Mouse (Mus musculus) liver, adult (tissue): ENCODE data around the gene Dusp1.
A peak's percentile ranks its signal among the peaks of the same experiment; 100 is the strongest.

ENCODE experiments used
- GATA4 ChIP-seq: IDR thresholded peaks from 2 replicates; pipeline ENCODE4 v1.6.1; 2014; ENCODE audit warnings: mild to moderate bottlenecking, low read length; ENCODE audit not compliant: insufficient replicate concordance

Gene Dusp1

GRCm38 (mm10) chr17:26593199-26593598 lies 31.3 kb upstream of the Dusp1 start:
- TF ChIP-seq GATA4 = no peak

- TF ChIP-seq GATA4 = no peak
Measured at GRCm38 (mm10) chr17:26592510-26592909, 30.6 kb upstream of the Dusp1 start.

GRCm38 (mm10) chr17:26587961-26588487 lies 26.1 kb upstream of the Dusp1 start:
- TF ChIP-seq GATA4 = no peak

- TF ChIP-seq GATA4 = peak; percentile 82; the same call in 1 of the 2 replicates
Measured at GRCm38 (mm10) chr17:26584558-26585136, 22.7 kb upstream of the Dusp1 start.

GRCm38 (mm10) chr17:26584063-26584462 lies 22.1 kb upstream of the Dusp1 start:
- peak; percentile 51; the same call in 1 of the 2 replicates for TF ChIP-seq GATA4

GRCm38 (mm10) chr17:26583606-26584005 lies 21.7 kb upstream of the Dusp1 start:
- TF ChIP-seq GATA4 = no peak

GRCm38 (mm10) chr17:26583056-26583455 lies 21.1 kb upstream of the Dusp1 start:
- no peak for TF ChIP-seq GATA4

- TF ChIP-seq GATA4 = no peak
Measured at GRCm38 (mm10) chr17:26582297-26582696, 20.4 kb upstream of the Dusp1 start.

- TF ChIP-seq GATA4 = no peak
Measured at GRCm38 (mm10) chr17:26580873-26581401, 19.0 kb upstream of the Dusp1 start.

- TF ChIP-seq GATA4 = no peak
Measured at GRCm38 (mm10) chr17:26579396-26579795, 17.5 kb upstream of the Dusp1 start.

- no peak for TF ChIP-seq GATA4
Measured at GRCm38 (mm10) chr17:26578771-26579170, 16.8 kb upstream of the Dusp1 start.

GRCm38 (mm10) chr17:26578162-26578561 lies 16.2 kb upstream of the Dusp1 start:
- no peak for TF ChIP-seq GATA4

- no peak for TF ChIP-seq GATA4
Measured at GRCm38 (mm10) chr17:26577309-26577708, 15.4 kb upstream of the Dusp1 start.

- no peak for TF ChIP-seq GATA4
Measured at GRCm38 (mm10) chr17:26576833-26577232, 14.9 kb upstream of the Dusp1 start.

GRCm38 (mm10) chr17:26575786-26576690 lies 14.1 kb upstream of the Dusp1 start:
- TF ChIP-seq GATA4 = no peak

- TF ChIP-seq GATA4 = no peak
Measured at GRCm38 (mm10) chr17:26574701-26575100, 12.8 kb upstream of the Dusp1 start.
